Mouse (Mus musculus) left cerebral cortex, adult 8-10 months (tissue): ENCODE measurements at regions not wholly inside any gene's neighbourhood (a gene's known extent, or its start where the extent isn't known, plus 50 kb on each side); places are given as distances from the start of the nearest gene placed in this dataset.

ENCODE experiments used
- DNase-seq, 2 experiments: peaks; one replicate each; pipeline ENCODE4 v3.0.0; 2022; ENCODE audit warnings: low spot score in 2 of 2

DNA sequence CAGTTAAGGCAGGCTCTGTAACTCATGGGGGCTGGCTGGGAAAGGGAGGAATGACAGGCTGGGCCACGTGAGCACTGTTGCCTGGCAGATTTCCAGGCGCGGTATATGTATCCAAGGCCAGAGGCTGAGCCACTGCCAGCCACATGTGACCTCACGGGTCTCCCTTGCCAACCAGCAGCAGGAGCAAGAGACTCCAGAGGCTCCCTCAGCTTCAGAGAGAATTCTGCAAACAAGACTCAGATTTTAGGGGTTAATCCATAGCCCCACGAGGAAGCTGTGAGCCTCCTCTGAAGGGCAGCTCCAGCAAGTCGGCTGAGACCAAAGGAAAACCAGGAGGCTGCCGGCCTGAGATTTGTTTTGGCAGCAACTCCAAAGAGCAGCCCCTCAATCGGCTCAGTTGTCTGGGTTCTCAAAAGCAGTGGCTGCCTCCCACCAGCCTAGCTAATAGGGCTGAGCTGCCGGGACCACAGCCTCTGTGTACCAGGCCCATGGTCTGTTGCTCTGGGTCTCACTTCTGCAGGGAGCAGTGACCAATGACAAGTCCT lies 264.0 kb upstream of the Cadm1 start:
- DNase-seq: no peak

DNA sequence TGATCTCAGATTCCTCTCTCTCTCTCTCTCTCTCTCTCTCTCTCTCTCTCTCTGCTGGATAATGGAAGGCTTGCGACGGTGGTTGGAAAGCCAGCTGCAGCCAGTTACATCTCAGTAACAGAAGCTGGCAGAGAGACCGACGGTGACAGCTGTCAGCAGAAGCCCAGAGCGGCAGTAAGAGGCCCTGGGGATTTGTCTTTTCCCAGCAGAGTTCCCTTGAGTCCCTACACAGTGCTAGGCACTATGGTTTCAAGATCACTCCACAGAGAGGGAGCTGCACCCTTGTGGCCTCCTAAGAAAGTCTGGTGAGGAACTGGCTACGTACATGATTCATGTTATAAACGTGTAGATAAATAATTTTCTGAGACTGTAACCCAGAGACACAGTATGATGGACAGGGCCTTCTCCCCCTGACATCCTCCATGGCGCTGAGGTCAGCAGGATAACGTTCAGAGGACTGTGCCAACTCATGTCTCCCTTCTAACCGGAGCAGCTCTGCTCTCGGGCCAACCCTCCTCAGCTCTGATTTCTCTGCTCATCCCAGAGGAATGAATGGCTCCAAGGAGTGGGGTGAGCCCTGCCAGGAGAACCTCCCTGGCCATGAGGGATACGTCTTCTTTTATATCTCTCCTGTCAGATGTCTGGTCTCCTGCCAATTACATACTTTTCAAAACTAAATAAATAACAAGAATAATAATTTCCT lies 253.5 kb upstream of the Cadm1 start:
- DNase-seq: no peak

DNA sequence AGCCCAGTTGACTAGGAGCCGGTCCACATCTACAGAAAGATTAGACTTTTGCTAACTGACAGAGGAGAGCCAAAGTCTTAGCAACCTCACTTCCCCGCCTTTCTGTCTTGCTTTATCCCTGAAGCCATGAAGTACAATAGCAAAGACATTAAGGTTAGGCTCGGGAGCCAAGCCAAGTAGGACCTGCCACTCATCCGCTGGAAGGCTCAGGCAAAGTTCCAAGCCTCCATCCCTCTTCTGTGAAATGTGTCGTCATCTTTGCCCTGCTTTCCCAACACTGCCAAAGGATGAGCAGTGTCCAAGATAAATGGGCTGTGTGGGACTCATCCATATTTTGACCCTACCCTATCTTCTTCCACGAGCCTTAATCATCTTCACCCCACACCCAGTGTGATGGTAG lies 250.6 kb upstream of the Cadm1 start:
- no peak for DNase-seq

DNA sequence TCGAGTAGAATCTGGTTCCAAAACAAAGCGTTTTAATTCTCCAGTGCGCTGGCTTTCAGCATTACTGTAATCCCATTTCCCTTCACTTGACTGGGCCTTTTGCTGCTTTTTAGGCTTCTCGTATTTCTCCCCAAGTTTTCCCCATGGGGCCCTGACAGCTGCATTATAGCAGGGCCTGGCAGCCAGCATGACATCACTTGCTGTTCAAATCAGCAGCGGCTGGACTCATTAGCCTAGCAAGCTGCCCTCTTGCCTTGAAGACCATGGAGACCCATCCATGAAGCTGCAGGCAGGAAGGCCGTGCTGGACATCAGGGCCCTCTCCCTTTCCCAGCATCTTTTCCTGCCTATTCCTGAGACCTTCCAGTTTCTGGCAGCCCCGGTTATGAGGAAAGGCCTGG lies 249.8 kb upstream of the Cadm1 start:
- no peak for DNase-seq

DNA sequence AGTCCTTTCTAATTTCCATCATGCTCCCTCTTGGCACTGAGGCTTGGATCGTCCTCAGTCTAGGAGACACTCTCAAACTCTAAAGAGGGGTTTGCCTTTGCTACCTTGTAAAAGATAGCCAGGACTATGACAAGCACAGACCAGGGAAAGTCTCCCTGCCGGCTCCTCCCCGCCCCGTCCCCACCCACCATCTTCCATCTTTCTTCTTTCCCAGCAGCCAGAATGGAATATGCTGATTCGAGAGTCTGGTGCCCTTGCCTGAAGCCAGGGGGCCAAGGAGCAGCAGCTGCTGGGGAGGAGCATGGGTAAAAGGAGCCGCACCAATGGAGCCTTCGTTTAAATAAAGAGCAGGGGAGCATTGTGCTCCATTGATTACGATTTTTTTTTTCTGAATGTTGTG lies 249.4 kb upstream of the Cadm1 start:
- DNase-seq: no peak

DNA sequence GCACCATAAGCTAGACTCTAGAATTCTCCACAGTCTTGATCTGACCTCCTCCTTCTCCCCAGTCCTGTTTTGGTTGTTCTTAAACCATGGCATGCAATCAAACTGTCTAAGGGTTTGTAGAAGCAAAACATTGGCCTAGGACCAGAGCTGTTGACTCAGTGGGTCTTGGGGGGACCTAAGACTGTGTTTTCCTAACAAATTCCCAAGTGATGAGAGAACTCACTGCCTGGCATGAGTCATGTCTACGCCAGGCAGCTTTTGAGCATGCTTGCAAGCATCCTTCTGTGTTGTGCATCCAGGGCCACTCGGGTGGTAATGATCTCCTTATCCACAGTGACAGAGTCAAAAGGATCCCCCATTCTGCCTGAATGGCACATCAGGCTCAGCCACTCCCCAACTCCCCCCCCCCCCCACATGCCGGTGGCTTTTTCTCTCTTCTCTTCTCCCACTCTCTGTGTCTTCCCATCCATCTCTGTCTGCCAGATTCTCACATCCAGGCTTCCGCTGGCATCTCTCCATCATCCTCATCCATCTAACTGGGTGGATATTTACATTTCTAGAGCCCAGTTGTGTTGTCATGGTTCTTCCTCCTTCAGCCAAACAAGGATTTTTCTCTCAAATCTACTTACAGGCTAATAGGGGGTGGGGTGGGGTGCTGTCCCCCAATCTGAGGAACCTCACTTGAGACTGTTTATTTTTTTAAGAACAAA lies 246.1 kb upstream of the Cadm1 start:
- no peak for DNase-seq

DNA sequence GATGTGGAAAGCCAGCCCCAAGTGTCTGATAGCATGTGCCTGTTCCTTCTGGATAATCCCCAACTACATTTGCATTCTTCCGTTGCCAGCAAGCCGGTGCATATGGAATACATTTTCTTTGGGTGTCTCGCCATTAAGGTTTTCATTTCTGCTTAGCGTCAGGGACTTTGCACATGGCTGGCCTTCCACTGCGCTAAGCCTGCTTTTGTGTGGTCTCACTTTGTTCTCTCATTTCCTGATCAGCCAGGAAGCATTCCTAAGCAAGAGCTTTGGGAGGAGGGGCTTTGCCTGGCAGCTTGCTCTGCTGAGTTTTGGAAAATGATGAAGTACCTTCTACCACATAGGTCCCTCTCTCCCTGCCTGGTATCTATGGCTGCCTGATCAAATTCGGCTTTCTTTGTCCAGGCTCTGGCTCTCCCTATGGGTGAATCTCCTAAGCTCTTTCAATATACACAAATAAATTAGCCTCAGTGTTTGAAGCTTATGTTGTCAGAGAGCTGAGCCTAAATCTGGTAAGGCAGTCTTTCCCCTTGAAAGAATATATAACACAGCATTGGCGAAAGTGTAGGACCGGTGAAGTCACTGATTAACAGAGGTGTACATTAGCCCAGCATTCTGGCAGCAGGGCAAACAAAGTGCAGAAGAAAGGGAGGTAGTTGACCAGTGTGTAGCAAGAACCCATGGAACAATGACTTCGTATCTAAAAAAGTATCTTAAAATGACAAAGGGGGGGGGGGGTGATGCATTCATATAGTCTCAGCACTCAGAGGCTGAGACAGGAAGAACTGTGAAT lies 242.8 kb upstream of the Cadm1 start:
- DNase-seq: no peak

DNA sequence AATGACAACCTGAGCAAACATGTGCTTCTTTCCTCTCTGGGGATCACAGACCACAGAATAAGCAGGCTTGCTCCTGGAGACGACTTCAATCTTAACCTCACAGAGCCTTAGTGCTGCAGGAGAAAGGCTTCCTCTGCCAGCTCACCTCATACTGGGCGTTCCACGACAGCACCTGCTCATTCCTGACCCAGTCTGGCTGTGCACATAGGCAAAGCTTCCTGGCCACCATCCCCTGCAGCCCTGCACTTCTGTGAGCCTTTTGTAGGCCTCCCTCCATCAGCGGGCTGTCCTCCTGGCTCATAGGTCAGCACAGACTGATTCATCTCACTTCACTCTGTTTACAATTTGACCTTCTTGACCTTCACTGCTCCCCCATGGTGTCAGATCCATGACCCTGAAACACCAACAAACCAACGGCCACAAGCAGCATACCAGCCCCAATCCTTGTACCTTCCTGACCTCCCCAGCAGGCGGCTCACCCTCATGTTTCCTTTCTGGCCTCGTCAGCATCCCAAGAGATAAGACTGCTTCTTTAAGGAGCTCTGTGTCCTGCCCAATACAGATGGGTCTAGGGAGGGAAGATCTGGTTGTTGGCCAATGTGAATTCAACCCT lies 241.3 kb upstream of the Cadm1 start:
- DNase-seq: no peak

DNA sequence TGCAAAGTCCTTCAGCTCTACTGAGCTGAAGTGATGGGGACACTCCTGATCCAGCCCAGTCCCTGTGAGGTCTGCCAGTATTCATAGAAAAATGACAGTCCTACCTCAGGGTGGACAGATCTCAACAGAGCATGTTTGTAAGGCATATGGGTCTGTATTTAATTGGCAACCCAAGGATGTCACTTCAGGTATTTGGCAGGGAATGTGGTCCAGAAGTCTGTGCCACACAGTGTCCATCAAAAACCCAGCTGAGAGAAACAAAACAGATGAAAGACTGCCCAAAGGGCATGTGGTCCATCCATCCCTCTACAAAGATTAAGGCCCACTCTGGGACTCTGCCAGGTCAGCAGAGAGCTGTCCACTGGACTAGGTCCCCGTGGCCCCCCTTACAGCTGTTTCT lies 229.3 kb upstream of the Cadm1 start:
- DNase-seq: no peak

DNA sequence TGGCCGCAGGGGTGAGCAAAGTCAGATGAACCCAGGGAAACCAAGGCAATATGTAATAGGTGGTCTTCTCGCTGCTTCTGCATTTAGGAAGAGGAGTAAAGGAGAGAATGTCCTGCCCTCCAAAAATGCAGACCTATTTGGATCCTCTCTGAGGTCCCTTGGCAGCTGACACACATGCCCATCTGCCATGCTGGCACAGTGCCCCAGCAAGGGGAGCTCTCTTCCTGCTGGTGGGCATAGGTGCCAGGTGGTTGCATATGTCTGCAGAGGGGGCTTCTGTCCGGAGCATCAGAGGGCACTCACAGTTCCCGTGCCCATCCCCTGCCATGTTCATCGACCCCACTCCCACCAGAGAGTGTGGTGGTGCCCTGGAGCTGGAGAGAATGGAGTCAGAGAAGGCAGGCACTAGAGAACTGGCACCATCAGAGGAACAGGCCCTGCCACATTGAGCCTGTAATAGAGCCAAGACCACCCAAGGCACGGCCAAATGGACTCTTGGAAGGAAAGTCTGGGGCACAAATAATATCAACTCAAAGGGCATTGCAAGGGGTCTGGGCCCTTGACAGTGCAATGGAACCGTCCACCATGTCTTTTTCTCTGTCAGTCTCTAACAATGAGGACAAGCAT lies 222.7 kb upstream of the Cadm1 start:
- DNase-seq: no peak

DNA sequence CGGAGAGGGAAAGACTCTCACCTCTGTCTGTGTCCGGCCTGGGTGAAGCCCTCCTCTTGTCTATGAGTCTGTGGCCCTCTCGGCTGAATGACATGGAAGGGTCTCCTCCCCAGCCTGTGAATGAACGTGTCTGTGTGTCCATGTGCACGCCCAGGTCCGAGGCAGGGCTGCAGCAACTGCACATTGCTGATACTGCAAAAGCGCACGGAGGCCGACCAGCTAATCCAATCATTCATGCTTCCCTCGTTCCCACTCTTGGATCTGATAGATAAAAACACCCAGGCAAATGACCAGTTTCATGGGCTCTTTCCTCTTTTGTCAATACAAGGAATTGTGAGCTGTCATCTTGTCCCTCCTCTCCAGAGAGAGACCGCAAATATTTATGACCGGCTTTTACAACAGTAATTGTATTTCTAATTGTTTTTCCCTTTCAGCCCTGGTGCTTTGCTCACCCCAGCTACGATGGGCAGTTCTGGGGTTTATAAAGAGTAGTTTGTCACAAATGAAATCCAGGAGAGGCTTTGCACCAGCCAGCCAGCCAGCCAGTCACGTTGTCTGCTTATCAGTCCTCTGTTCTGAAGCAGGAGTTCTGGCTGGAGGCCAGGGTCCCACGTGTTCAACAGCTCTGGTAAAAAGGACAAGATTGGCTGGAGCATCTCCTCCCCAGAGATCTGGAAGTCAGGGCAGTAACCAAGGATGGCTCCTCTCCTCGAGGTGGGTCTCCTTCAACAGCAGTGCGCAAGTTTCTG lies 222.0 kb upstream of the Cadm1 start:
- DNase-seq: no peak

DNA sequence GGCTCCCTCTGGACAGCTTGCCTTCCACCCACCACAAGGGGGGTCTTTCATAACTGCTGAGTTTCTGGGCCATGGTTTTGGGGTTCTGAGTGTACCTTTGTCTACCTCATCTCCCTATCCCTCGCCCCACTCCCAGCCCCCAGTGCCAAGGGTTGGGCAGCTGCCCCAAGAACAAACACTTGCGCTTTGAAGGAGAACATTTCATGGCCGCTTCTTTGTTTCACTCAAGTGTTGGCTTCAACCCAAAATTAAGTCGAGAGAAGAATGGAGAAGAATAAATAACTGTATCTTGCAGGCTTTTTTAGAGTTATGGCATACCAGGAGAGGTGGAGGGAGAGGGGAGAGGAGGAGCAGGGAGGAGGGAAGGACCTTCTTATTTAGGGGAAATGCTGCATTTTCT lies 216.5 kb upstream of the Cadm1 start:
- DNase-seq: no peak

DNA sequence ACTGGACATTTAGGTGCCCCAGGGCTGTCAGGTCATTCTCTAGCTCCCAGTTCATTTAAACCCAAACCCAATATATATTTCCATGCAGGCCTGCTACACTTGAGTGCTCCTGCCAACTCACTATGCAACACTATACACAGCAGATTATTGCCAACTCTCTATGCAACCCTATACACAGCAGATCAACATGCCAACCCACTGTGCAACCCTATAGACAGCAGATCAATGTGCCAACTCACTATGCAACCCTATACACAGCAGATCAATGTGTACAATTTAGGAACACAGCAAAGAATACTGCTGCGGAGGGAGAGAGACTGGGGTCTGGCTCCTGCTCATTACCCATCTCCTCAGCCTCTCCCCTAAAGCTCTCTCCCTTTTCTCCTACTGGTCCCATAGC lies 215.7 kb upstream of the Cadm1 start:
- DNase-seq: no peak

DNA sequence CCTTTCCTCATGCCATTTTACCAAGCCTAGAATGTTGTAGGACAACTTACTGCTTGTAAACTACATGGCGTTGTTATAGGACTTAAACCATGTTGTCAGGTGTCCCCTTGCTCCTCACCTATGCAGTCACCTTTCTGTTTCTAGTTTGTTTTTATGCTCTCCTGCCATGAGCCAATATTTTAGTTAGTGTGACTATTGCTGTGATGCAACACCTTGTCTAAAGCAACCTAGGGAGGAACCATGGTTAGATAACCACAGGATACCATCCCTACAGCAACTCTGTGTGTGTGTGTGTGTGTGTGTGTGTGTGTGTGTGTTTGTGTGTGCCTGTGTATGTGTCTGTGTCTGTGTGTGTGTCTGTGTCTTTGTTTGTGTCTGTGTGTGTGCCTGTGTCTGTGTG lies 209.6 kb upstream of the Cadm1 start:
- no peak for DNase-seq

DNA sequence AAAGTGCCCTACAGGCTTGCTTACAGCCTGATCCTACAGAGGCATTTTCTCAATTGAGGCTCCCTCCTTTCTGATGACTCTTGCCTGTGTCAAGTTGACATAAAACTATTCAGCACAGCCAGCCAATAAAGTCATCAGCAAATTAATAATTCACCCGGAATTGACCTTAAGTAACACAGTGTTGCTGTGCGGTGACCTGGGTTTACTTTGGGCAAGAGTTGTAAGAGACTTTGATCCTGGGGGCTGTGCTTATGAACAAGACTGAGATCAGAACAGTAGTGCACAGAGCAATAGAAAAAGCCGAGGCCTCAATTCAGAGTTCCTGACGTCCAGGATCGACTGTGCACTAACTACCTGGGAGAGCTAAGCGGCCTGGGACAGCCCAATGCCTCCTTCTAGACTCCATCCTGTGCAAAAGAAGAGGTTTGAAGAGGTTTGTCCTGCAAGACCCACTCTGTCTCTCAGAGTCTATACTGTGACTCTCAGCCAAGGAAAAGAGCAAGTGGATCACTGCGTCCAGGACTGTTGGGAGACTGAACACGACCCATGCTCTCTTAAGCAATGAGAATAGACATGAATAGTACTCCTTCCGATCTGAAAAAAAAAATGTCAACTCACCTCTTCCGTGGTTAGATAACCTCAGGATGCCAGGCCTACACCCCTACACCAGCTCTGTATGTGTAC lies 208.7 kb upstream of the Cadm1 start:
- no peak for DNase-seq

DNA sequence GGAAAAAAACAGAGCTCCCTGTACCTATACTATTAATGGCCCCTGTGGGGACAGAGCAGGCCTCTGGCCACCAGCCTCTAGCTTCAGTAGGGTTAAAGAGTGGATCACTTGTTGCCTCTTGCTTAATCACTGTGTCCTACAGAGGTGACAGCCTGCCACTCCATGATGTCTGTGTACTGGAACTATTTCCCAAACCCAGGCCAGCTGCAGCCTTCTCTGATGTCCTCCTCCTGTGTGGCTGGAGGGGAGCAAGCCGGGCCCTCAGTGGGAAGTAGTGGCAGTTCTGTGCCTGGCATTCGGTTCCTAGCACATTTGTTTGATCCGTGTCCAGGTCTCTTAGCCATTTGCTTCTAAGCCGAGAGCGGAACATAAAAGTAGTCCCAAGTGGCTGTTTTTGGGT lies 207.7 kb upstream of the Cadm1 start:
- DNase-seq: no peak

DNA sequence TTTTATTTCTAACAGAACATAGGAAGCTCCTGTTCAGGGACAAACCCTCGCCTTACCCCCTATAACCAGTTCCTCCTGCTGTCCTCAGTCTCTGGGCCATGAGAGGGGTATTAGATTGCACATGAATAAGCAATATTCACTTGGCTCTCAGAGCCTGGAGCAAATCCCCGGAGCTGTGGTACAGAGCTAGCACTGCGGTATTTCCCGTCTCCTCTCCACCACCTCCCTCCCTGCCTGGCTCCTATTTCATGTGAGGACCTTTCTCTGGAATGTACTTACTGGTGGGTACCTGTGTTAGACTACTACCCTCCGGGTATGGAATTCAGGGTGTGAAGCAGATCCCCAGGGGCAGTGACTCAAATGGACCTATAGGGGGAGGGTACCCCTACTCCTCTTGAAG lies 206.9 kb upstream of the Cadm1 start:
- no peak for DNase-seq

DNA sequence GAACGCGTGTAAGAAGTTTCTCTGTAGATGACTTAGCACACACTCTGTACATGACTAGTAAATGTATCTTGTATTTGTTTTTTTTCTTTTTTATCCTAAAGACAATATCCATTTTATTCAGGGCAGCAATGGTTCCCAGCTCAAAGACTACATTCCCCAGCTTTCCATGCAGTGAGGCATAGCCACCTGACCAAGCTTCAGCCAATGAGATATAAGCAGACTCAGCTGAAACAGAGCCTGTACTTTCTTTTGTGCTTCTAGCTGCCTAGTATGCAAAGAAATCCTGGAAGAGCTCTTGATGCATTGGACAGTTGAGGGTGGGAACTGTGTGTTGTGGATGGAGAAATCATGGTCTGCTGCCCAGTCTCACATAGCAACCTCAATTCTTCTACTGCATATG lies 202.4 kb upstream of the Cadm1 start:
- no peak for DNase-seq

DNA sequence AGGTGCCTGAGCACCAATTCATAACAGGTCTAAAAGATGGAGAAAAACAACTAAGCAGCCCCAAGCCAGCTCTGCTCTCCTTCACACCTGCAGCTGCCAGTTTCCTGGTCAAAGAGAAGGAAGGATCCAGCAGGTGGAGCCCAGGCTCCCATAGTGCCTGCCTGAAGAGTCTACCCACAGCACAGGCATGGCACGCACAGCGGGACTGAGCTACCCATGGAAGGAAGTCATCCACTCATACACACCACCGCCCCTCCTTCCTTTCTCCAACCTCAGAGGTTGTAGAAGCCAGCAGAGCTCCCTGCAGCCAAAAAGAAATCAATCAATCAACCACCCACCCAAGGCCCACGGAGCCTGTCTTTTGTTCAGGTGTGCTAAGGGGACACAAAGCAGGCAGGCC lies 197.0 kb upstream of the Cadm1 start:
- no peak for DNase-seq

DNA sequence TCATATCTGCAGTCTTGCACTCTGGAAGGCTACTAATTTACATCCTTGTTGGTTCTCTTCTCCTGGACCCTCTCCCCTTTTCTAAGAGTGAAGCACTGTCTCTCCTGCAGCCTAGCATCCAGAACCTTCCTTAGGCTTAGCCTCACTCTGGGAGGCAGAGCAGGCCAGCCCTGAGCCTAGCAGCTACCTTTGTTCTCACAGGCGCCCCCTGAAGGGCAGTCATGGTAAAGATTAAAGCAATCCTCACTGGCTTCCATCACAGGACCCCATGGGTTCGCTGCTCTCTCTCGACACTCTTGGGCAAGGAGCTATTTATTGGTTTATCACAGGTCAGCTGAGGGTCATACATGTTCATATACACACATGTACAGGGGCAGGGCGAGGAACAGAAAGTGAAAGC lies 191.8 kb upstream of the Cadm1 start:
- DNase-seq: no peak
